Comparison of ENCODE assay signal across 24 mouse cellular contexts in genomic region chr12:31890685-31891084, GRCm38 (mm10).
"Had no signal": no experiment of that assay in that cellular context is flagged by ENCODE, and none has a peak within 500 bp of the region (broad histone marks: within the 10 kb centered on the region; RNA-seq: fewer than 3 reads in every experiment).

No protein-coding gene starts in this region.

- H3K9ac ChIP-seq: kidney, embryonic 15.5 days; limb, embryonic 13.5 days; liver, embryonic 12.5 days; liver, embryonic 15.5 days; lung, embryonic 15.5 days; midbrain, embryonic 15.5 days; neural tube, embryonic 12.5 days; stomach, embryonic 15.5 days had no signal

- H3K36me3 ChIP-seq: midbrain, embryonic 15.5 days had no signal

- H3K27me3 ChIP-seq: kidney, embryonic 15.5 days; limb, embryonic 13.5 days; liver, embryonic 12.5 days; liver, embryonic 15.5 days; lung, embryonic 15.5 days; megakaryocyte, embryonic 14.5 days; midbrain, embryonic 15.5 days; neural tube, embryonic 12.5 days; stomach, embryonic 15.5 days had no signal

- H3K9me3 ChIP-seq: kidney, embryonic 15.5 days; limb, embryonic 10.5 days; limb, embryonic 13.5 days; liver, embryonic 12.5 days; liver, embryonic 15.5 days; lung, embryonic 15.5 days; megakaryocyte, embryonic 14.5 days; midbrain, embryonic 15.5 days; neural tube, embryonic 12.5 days; stomach, embryonic 15.5 days had no signal

- DNase-seq: kidney, adult 11 months; kidney, adult 8-10 months; kidney, postnatal 10 days; kidney, postnatal 36 days; layer of hippocampus, adult 9-11 months; liver; lung, adult 18-20 months; lung, postnatal 10 days; lung, postnatal 36 days; retina, postnatal 1 day; right cerebral cortex, postnatal 25 days; spleen, adult 18-20 months; thymus, postnatal 25 days had no signal

- H3K27ac ChIP-seq: kidney, embryonic 15.5 days; limb, embryonic 10.5 days; limb, embryonic 13.5 days; liver, embryonic 12.5 days; liver, embryonic 15.5 days; lung, embryonic 15.5 days; midbrain, embryonic 15.5 days; neural tube, embryonic 12.5 days; stomach, embryonic 15.5 days had no signal

- ATAC-seq: liver, embryonic 12.5 days had no signal

- H3K4me1 ChIP-seq: kidney, embryonic 15.5 days; liver, embryonic 12.5 days; liver, embryonic 15.5 days; lung, embryonic 15.5 days; megakaryocyte, embryonic 14.5 days; stomach, embryonic 15.5 days had no signal

- H3K4me3 ChIP-seq: kidney, embryonic 15.5 days; limb, embryonic 10.5 days; limb, embryonic 13.5 days; liver, embryonic 12.5 days; liver, embryonic 15.5 days; lung, embryonic 15.5 days; megakaryocyte, embryonic 14.5 days; midbrain, embryonic 15.5 days; neural tube, embryonic 12.5 days; stomach, embryonic 15.5 days had no signal

- H3K4me2 ChIP-seq: kidney, embryonic 15.5 days; limb, embryonic 13.5 days; liver, embryonic 12.5 days; liver, embryonic 15.5 days; lung, embryonic 15.5 days; midbrain, embryonic 11.5 days; midbrain, embryonic 15.5 days; neural tube, embryonic 12.5 days; stomach, embryonic 15.5 days had no signal
